Mouse (Mus musculus) embryonic facial prominence, embryonic 13.5 days (tissue): ENCODE measurements around the gene Yars. TPM values are rescaled to one million over a fixed set of nuclear protein-coding genes. Genes with fewer than 3 reads are reported as not detected.

Experiments used
- ATAC-seq: fragments of 200-750 bp; cut with Nextera tagmentation; 2 replicates; pipeline ENCODE4 v1.8.0; 2017; ENCODE audit warnings: low read depth; ENCODE audit not compliant: insufficient number of reproducible peaks, insufficient read depth, low FRiP score, low TSS enrichment
- H3K27ac ChIP-seq: fragments of 300-500 bp; sonication (generic); 2 replicates; pipeline ENCODE4 v1.5.1; 2015; ENCODE audit warnings: moderate library complexity, mild to moderate bottlenecking, inconsistent platforms
- H3K27me3 ChIP-seq: fragments of 300-500 bp; sonication (generic); 2 replicates; pipeline ENCODE4 v1.6.1; 2015; ENCODE audit warnings: mild to moderate bottlenecking, inconsistent platforms
- H3K36me3 ChIP-seq: fragments of 300-500 bp; sonication (generic); 2 replicates; pipeline ENCODE4 v1.6.1; 2015; ENCODE audit warnings: mild to moderate bottlenecking, inconsistent platforms
- H3K4me1 ChIP-seq: fragments of 300-500 bp; sonication (generic); 2 replicates; pipeline ENCODE4 v1.6.1; 2015; ENCODE audit warnings: inconsistent platforms
- H3K4me2 ChIP-seq: fragments of 300-500 bp; sonication (generic); 2 replicates; pipeline ENCODE4 v1.6.1; 2015; ENCODE audit warnings: moderate library complexity, mild to moderate bottlenecking, inconsistent platforms
- H3K4me3 ChIP-seq: fragments of 300-500 bp; sonication (generic); 2 replicates; pipeline ENCODE4 v1.5.1; 2015; ENCODE audit warnings: mild to moderate bottlenecking, inconsistent platforms
- H3K9ac ChIP-seq: fragments of 300-500 bp; sonication (generic); 2 replicates; pipeline ENCODE4 v1.6.1; 2015; ENCODE audit warnings: mild to moderate bottlenecking, inconsistent platforms
- H3K9me3 ChIP-seq: fragments of 300-500 bp; sonication (generic); 2 replicates; pipeline ENCODE4 v1.6.1; 2016; ENCODE audit warnings: inconsistent platforms
- WGBS: fragments of 180-500 bp; shearing (Covaris S2); methylation state at CpG from one replicate; pipeline ENCODE4 v1.1.7; 2015; ENCODE audit warnings: mixed read lengths; 5-methylcytosine and 5-hydroxymethylcytosine counted together
- polyA plus RNA-seq: library from polyadenylated mRNA; unstranded; fragments of >200 nt; fragmentation: Nextera tagmentation; extraction: Ambion mirVana; gene quantifications from 2 replicates; pipeline ENCODE4 v1.2.1, GENCODE M21; 2015

Yars gene
- polyA plus RNA-seq, 1 experiment from 2014 or later: 80.0 TPM

DNA sequence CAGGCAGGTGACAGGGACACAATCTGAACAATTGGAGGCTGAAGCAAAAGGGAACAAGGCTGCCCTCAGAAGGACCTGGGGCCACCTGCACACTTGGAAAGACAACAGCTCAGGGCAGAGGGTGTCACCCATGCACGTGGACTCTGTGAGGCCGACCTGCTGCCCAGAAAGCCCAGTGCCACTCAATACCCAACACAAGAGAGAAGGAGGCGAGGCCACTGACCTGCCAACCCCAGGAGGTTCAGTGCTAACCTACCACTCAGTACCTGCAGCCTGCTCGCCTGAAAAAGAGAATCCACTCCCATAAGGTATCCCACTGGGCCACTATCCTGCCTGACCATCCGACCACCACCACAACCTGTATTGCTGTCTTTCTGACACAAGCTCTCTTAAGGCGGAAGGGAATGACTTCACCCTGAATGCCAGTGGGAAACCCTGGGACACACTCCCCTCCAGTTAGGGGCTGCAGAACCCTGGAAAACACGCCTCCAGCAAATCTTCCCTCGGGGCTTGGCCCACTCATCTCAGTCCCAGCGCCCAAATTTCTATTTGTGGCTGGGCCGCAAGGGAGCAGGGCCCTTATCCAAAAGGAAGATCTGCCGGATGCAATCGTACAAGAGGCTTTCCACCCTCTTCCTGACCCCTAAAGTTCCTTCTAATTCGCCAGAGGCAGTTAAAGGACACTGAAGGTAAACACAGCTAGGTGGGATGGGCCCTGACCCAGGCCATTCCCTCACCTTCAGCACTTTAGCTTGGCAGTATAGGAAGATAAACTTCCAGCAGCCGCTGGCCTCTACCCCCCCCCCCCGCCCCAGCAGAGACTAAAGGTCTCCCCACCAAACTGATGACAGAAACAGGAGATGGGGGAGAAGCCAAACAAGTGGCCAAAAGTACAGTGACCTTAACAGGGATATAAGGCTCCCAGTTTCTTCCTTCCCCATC lies 57.1 kb downstream of the Yars start:
- peaks cover 70% of the 10 kb centered on the region for H3K27me3 ChIP-seq
- no peaks in the 10 kb centered on the region for H3K9me3 ChIP-seq
- WGBS: 36% methylated on average over 15 of the region's 15 CpGs
- ATAC-seq: no peak
- no peak overlapping the region; the same call in 1 of the 2 replicates for H3K4me3 ChIP-seq
- H3K27ac ChIP-seq: no peak overlapping the region
- H3K4me2 ChIP-seq: peak overlapping the region; percentile 94
- peaks cover 48% of the 10 kb centered on the region for H3K4me1 ChIP-seq
- H3K36me3 ChIP-seq: no peaks in the 10 kb centered on the region
- no peak overlapping the region for H3K9ac ChIP-seq

DNA sequence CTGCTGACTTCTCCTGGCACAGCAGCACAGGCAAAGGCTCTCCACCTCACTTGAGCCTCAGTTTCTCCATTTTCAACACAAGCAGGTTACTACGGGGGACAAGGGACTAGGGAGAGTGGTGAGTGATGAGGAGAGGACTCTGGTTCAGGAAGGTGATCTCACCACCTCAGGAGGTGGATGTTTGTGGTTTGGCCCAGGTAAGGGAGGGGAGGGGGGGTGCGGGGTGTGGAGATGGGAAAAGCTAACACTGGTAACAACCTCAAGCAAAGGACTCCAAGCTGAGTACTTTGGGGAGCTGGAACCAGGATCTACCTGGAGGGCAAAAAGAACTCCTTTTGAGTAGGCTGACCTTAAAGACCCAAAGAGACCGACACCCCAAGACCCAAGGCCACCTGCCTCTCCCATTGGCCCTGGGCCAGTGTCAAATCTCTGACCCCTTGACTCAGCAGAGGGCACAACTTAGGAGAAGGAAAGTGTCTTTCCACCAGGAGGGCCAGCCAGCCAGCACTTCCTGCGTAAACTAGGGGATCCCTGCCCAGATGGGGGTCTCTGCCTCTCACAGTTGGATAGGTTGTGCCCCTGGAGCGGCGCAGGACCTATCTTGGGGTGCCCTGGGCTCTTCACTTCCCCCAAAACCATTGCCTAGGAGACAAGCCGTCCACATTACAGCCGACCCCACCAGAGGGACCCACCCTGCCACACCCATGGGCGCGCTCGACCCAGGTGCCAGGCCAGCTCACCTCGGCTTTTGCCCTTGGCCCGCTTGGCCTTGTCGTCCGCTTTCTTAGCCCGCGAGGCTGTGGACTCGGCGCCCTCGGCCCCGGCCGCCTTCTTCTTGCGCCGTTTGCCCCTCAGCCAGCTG lies 58.1 kb downstream of the Yars start:
- H3K27me3 ChIP-seq: peaks cover 76% of the 10 kb centered on the region
- peak overlapping the region; percentile 76 for H3K9ac ChIP-seq
- peak overlapping the region; percentile 94 for H3K4me2 ChIP-seq
- no peaks in the 10 kb centered on the region for H3K9me3 ChIP-seq
- no peaks in the 10 kb centered on the region for H3K36me3 ChIP-seq
- no peak for ATAC-seq
- 8% methylated on average over 24 of the region's 24 CpGs for WGBS
- H3K4me1 ChIP-seq: peaks cover 40% of the 10 kb centered on the region
- H3K4me3 ChIP-seq: peak overlapping the region; percentile 63
- H3K27ac ChIP-seq: no peak overlapping the region

DNA sequence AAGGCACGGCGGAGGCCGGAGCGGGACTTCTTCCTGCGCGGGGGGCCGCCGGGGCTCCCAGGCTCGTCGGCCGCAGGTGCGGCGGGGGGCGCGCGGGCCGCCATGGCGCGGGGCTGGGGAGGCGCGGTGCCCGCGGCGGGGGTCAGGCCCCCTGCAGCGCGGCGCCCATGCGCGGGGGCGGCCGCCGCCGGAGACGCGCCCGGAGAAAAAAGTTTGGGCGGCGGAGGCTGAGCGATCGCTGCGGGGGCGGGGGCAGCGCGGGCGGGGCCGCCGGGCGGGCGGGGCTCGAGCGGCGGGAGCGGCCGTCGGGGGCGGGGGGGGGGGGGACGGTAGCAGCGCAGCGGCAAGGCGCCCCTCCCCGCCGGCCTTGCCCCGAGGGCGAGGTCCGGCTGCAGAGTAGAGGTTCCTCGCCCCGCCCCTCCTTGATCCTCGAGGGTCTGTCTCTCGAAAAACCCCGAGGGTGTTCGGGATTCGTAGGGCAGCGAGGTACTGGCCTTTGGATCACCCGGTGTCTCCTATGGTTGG lies 58.7 kb downstream of the Yars start:
- no peaks in the 10 kb centered on the region for H3K36me3 ChIP-seq

DNA sequence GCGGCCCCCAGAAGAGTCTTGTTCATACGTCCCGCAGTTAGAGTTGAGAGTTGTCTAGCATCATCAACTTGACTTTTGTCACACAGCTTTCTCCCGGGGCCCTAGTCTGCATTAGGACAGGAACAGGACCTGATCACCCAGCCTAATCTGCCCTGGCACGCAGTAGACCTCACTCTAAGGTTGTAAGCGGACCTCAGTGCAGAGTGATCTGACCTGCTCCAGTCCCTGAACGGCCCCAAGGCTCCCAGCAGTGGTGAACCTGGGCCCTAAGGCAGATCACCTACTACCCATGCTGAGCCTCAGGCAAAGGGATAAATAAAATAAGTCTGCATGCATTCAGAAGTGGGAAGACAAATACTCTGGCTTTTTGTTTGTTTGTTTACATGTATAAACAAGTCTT lies 59.7 kb downstream of the Yars start:
- no peak for ATAC-seq
- no peak overlapping the region for H3K4me3 ChIP-seq
- no peaks in the 10 kb centered on the region for H3K9me3 ChIP-seq
- no peaks in the 10 kb centered on the region for H3K36me3 ChIP-seq
- H3K27ac ChIP-seq: no peak overlapping the region
- H3K9ac ChIP-seq: no peak overlapping the region
- peaks cover 76% of the 10 kb centered on the region for H3K27me3 ChIP-seq
- H3K4me2 ChIP-seq: 0 out of 2 replicates have a peak overlapping the region, but pooled peaks have one; percentile 94
- H3K4me1 ChIP-seq: peaks cover 34% of the 10 kb centered on the region
- 16% methylated on average over 7 of the region's 7 CpGs for WGBS

More for the DNA sequence above, 58.7 kb downstream of the Yars start:
- no peak for ATAC-seq
- Histone ChIP-seq H3K27ac (no peak overlapping the region), H3K4me2 (peak overlapping the region; percentile 94), H3K9ac (peak overlapping the region; percentile 76), H3K4me1 (peaks cover 34% of the 10 kb centered on the region), H3K27me3 (peaks cover 76% of the 10 kb centered on the region), H3K9me3 (no peaks in the 10 kb centered on the region), H3K4me3 (peak overlapping the region; percentile 63)
- WGBS: under 1% methylated on average over 42 of the region's 74 CpGs

DNA sequence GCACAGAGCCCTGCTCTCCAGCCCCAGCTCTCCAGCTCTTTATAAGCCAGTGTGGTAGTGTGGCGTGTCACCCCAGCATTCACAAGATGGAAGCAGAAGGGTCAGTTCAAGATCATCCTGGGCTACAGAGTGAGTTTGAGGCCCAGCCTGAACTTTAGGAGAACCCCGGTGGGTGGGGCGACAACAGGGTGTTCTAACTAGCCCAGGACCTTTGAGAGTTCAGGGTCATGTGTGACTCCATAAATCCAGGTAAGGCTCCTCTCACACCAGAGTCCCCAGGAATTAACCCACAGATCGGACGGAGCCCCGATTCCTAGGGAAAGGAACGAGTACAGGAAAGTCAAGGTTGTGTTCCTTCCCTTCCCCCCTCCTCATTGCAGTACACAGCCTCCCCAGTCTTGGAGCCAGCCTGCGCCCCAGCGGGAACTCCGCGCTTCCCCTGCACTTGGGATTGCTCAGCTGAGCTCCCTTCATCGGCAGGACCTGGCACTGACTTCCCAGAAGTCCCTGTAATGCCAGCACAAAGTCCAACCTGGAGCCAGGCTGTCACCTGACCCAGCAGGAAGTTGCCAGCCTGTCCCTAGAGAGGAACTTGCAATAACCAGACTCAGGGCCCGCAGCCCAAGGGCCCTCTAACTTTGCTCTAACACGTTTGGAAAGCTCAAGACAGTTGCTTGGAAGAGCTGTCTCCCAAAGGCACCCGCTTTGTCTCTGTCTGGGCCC lies 61.4 kb downstream of the Yars start:
- Histone ChIP-seq H3K4me3 (peak overlapping the region; percentile 16; the same call in 1 of the 2 replicates), H3K9me3 (no peaks in the 10 kb centered on the region), H3K36me3 (no peaks in the 10 kb centered on the region), H3K27me3 (peaks cover 62% of the 10 kb centered on the region), H3K27ac (no peak overlapping the region), H3K4me1 (peaks cover 34% of the 10 kb centered on the region), H3K9ac (0 out of 2 replicates have a peak overlapping the region, but pooled peaks have one; percentile 12), H3K4me2 (peak overlapping the region; percentile 43)
- 22% methylated on average over 15 of the region's 15 CpGs for WGBS
- ATAC-seq: no peak

DNA sequence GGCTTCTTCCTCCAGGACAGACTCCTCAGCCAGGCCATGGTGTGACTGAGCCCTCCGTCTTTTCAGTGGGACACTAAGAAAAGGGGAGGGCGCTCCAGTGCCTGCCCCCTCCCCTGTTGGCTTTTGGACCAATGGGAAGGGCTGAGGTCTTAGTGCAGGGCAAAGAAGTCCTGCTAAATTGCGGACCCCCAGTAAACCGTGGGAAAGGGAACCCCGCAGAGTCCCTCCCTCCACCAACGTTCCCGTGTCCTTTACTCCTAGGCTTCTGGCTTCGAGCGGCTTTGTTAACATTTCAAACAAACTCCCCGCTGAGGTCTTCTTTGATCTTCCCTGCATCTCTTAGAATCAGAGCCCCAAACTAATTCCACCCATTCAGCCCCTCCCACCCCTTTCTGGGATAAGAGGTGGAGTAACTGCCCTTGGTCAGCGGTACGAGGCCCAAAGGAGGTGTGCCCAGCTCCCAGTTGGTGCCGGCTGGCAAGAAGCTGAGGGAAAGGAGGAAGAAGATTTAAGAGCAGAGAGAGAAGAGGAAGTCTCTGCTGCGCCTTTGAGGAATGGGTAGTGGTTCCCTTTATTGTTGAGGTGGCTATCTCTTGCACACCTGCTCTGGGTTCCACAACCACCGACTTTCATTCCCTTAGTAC lies 62.0 kb downstream of the Yars start:
- Histone ChIP-seq H3K4me2 (peak overlapping the region; percentile 43), H3K4me3 (peak overlapping the region; percentile 16), H3K27ac (no peak overlapping the region), H3K9me3 (no peaks in the 10 kb centered on the region), H3K36me3 (no peaks in the 10 kb centered on the region), H3K27me3 (peaks cover 55% of the 10 kb centered on the region), H3K9ac (0 out of 2 replicates have a peak overlapping the region, but pooled peaks have one; percentile 12), H3K4me1 (peaks cover 38% of the 10 kb centered on the region)
- no peak for ATAC-seq
- 6% methylated on average over 15 of the region's 15 CpGs for WGBS

DNA sequence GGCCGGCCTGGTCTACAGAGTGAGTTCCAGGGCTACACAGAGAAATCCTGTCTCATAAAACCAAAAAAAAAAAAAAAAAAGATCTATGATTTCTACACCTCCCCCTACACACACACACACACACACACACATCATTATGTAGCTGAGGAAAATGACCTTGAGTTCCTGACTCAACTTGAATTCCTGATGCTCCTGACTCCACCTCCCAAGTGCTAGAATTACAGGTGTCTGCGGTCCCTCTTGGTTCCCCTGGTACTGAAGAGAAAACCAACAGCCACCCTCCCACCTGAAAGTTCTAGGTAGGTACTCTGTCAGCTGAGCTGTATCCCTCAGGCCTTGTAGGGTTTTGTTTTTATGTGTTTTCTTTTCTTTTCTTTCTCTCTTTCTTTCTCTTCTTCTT lies 62.9 kb downstream of the Yars start:
- 80% methylated on average over 2 of the region's 2 CpGs for WGBS
- H3K4me2 ChIP-seq: no peak overlapping the region

DNA sequence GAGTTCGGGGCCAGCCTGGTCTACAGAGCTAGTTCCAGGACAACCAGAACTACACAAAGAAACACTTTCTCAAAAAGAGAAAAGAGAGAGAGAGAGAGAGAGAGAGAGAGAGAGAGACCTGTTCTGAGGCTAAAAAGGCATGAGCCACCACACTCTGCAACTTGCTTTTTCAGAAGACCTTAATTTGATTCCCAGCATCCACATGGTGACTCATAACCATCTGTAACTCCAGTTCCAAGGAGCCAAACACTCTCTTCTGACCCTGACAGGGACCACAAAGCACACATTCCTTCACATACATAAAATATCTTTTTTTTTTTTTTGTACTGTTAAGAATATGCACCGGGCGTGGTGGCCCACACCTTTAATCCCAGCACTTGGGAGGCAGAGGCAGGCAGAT lies 65.0 kb downstream of the Yars start:
- 91% methylated on average over 3 of the region's 3 CpGs for WGBS
- Histone ChIP-seq H3K4me2 (no peak overlapping the region), H3K36me3 (no peaks in the 10 kb centered on the region), H3K9me3 (no peaks in the 10 kb centered on the region), H3K4me3 (no peak overlapping the region), H3K27ac (no peak overlapping the region), H3K4me1 (peaks cover 20% of the 10 kb centered on the region), H3K27me3 (peaks cover 26% of the 10 kb centered on the region), H3K9ac (no peak overlapping the region)
- no peak for ATAC-seq

More for the DNA sequence above, 62.9 kb downstream of the Yars start:
- no peak overlapping the region for H3K9ac ChIP-seq
- H3K27ac ChIP-seq: no peak overlapping the region
- H3K9me3 ChIP-seq: no peaks in the 10 kb centered on the region
- no peak for ATAC-seq
- H3K27me3 ChIP-seq: peaks cover 46% of the 10 kb centered on the region
- H3K4me3 ChIP-seq: no peak overlapping the region
- no peaks in the 10 kb centered on the region for H3K36me3 ChIP-seq
- peaks cover 33% of the 10 kb centered on the region for H3K4me1 ChIP-seq

DNA sequence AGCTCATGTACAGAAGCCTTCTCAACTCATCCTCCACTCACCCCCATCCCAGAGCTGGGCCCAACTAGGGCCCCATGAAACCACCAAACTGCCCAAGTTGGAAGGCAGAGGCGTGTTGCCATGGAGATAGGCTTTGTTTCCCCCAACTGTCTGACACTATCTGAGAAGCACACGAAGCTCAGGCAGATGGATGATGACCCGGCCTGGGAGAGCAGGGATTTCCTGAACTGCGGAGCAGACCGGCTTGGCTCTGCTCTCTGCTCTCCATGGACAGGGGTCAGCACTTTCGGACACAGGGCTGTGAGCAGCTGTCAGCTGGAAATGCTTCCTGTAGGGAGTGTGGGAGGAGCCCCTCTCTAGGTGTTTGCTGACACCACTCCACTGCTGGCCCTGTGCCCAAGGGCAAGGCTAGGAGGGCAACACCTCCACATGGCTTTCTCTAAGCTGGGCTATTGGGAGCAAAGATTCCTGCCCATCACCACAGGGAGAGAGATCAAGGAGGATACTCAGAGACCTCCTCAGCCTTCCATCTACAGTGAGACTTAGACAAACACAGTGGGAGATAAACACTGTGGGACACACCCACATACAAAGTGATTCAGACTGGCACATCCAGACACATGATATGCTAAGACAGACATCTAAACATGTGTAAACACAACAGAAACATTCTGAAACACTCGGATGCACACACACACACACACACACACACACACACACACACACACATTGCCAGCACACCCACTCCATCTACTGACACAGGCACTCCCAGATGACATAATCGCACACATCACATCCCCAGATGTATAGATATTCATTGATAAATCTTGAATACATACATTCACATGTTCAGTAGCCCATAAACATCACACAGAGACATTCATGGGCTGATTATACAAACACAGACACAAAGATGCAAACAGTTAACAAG lies 67.2 kb downstream of the Yars start:
- Histone ChIP-seq H3K4me3 (no peak overlapping the region), H3K4me2 (no peak overlapping the region), H3K27me3 (peaks cover 5% of the 10 kb centered on the region; the same call in 1 of the 2 replicates), H3K9ac (no peak overlapping the region), H3K4me1 (peaks cover 15% of the 10 kb centered on the region), H3K36me3 (no peaks in the 10 kb centered on the region), H3K27ac (no peak overlapping the region; the same call in 1 of the 2 replicates), H3K9me3 (no peaks in the 10 kb centered on the region)
- ATAC-seq: no peak
- WGBS: 35% methylated on average over 8 of the region's 8 CpGs

DNA sequence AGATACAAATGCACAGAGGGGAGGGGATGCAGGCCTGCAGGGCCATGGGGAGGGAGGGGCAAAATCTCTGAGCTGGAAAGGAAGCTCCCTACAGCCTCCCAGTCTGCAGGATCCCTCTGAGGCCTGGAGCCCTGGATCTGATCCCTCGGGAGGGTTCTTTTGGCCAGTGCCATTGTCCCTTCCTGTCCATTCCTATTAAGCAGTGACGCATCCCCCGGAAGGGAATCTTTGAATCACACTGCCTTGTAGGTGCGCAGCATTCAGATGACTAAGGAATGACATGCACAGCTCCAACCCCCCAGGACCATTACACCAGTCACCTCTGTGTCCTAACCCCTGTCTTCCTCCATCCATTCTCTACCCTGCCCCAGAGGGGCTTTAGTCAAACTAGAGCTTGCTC lies 69.5 kb downstream of the Yars start:
- ATAC-seq: no peak
- Histone ChIP-seq H3K4me3 (no peak overlapping the region), H3K4me1 (peaks cover 24% of the 10 kb centered on the region), H3K27ac (no peak overlapping the region), H3K9me3 (no peaks in the 10 kb centered on the region), H3K9ac (0 out of 2 replicates have a peak overlapping the region, but pooled peaks have one; percentile 11), H3K4me2 (no peak overlapping the region), H3K27me3 (no peaks in the 10 kb centered on the region), H3K36me3 (no peaks in the 10 kb centered on the region)
- 51% methylated on average over 4 of the region's 4 CpGs for WGBS
